Mouse (Mus musculus): Measurements from ENCODE around the gene Ext2.

DNA sequence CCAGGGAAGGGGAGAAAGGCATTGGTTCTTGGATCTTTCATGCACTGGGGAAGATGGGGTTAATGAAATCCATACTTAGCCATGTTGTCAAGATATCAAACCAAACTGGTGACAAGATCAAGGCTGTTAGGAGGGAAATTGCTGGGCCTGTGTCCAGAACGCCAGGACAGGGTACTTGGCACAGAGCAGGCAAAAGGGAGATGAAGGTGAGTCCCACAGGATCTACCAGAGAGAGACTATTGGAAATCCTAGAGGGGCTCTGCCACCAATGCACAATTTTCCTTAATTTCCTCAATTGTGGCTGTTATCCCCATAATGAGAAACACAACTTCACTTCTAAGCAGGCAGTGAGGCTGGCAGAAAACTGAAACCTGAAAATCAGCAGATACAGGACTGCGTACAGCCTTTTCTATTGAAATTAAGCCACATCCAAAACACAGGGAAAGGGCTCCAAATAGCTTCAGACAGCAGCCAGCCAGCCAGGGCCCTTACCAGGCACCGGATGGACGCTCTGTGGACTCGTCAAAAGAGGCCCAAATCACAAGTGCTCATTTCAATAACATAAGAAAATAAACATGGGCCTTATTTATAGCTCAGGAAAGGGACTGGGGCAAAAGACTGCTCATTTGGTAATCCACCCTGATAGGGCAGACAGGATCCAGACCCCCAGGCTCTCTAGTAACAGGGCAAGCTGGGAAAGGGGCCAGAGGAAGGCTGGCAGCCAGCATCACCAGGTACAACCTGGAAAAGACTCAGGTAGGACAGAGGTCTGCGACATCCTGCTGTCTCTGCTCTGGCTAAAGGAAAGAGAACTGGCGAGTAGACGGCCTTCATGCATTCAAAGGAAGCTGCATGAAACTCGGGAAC, 132.1 kb downstream of the Ext2 start:
- TF ChIP-seq CTCF (IDR thresholded peaks at IDR 0.05; ENCODE audit: insufficient read depth, low read depth, low read length) (no peak), POLR2A (IDR thresholded peaks at IDR 0.05; ENCODE audit: insufficient read depth, low read depth, low read length) (no peak)

Data from olfactory bulb, adult 2 months (tissue).